Mouse (Mus musculus) stomach, embryonic 15.5 days (tissue): ENCODE measurements around the gene Trim11. TPM values are rescaled to one million over a fixed set of nuclear protein-coding genes. Genes with fewer than 3 reads are reported as not detected.

Experiments used
- ATAC-seq: fragments of 200-750 bp; cut with Nextera tagmentation; 2 replicates; pipeline ENCODE4 v1.8.0; 2017; ENCODE audit warnings: low read depth, moderate number of reproducible peaks, moderate TSS enrichment; ENCODE audit not compliant: insufficient read depth, low FRiP score
- H3K27ac ChIP-seq: fragments of 300-500 bp; sonication (generic); 2 replicates; pipeline ENCODE4 v1.5.1; 2015; ENCODE audit warnings: mild to moderate bottlenecking, inconsistent platforms
- H3K27me3 ChIP-seq: fragments of 300-500 bp; sonication (generic); replicated peaks from 2 replicates; pipeline ENCODE4 v1.6.1; 2015; ENCODE audit warnings: inconsistent platforms
- H3K36me3 ChIP-seq: fragments of 300-500 bp; sonication (generic); 2 replicates; pipeline ENCODE4 v1.6.1; 2015; ENCODE audit warnings: inconsistent platforms
- H3K4me1 ChIP-seq: fragments of 300-500 bp; sonication (generic); 2 replicates; pipeline ENCODE4 v1.6.1; 2015; ENCODE audit warnings: inconsistent platforms
- H3K4me2 ChIP-seq: fragments of 300-500 bp; sonication (generic); 2 replicates; pipeline ENCODE4 v1.6.1; 2015; ENCODE audit warnings: mild to moderate bottlenecking, inconsistent platforms
- H3K4me3 ChIP-seq: fragments of 300-500 bp; sonication (generic); replicated peaks from 2 replicates; pipeline ENCODE4 v1.5.1; 2015; ENCODE audit warnings: inconsistent platforms
- H3K9ac ChIP-seq: fragments of 300-500 bp; sonication (generic); 2 replicates; pipeline ENCODE4 v1.6.1; 2015; ENCODE audit warnings: inconsistent platforms
- H3K9me3 ChIP-seq: fragments of 300-500 bp; sonication (generic); 2 replicates; pipeline ENCODE4 v1.6.1; 2016; ENCODE audit warnings: inconsistent platforms
- WGBS: fragments of 180-500 bp; shearing (Covaris S2); methylation state at CpG from one replicate; pipeline ENCODE4 v1.1.7; 2015; 5-methylcytosine and 5-hydroxymethylcytosine counted together
- polyA plus RNA-seq: library from polyadenylated mRNA; unstranded; fragments of >200 nt; fragmentation: Nextera tagmentation; extraction: Ambion mirVana; gene quantifications from 2 replicates; pipeline ENCODE4 v1.2.1, GENCODE M21; 2015

The Trim11 gene
- polyA plus RNA-seq, 1 experiment from 2014 or later: 17.9 TPM

DNA sequence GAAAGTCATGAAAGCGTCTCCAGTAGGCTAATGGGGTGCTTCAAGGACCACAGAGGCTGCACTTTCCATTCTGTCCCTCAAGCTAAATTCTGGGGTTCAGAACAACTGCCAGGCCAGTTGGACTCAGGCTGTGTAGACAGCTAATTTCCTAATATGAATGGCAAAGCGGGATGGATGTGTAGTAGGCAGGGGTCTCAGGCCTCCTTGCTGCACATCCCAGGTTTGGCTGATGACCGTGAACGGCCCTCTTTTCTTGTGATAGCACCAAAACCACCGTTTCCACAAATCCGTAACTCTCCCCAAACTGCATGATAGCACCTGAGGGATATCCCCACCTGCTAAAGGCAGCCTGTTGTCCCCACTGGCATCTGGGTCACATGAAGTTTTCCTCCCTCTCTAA lies 19.4 kb upstream of the Trim11 start:
- Histone ChIP-seq H3K9me3 (no peaks in the 10 kb centered on the region), H3K4me2 (no peak overlapping the region; the same call in 1 of the 2 replicates), H3K4me1 (peaks cover 25% of the 10 kb centered on the region), H3K4me3 (no peak overlapping the region), H3K27me3 (peaks cover 8% of the 10 kb centered on the region; the same call in 1 of the 2 replicates), H3K36me3 (peaks cover 8% of the 10 kb centered on the region; the same call in 1 of the 2 replicates), H3K9ac (no peak overlapping the region), H3K27ac (no peak overlapping the region)
- 87% methylated on average over 6 of the region's 6 CpGs for WGBS
- no peak for ATAC-seq

DNA sequence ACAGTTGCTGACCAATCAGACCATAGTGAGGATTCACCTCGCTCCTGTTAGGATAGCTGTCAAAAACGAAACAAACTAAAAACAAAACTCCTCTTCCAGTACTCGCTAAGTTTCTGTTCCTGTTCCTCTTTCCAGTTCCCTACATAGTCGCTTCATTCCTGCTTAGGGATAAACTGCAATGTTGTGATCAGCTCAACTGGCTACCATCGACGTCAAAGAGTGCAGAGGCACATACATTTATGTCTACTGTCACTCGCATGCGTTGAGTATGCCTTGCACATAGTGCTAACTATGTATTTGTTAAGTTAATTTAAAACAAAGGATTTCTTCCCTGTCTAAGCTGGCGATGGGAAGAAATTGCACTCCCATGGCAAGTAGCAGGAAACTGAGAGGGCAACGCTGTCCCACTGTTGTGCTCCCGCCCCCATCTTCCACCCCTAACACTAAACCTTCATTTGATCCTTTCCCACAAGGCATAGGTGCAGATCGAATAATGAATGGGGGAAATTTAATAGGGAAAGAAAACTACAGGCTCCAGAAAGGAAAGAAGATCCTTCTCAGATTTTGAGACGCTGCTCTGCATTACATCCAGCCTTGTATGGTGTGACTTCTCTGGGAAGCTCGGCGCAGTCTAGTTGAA lies 18.6 kb upstream of the Trim11 start:
- peak overlapping the region; percentile 73 for H3K4me2 ChIP-seq
- peak overlapping the region; percentile 21; the same call in 1 of the 2 replicates for H3K27ac ChIP-seq
- no peak overlapping the region for H3K9ac ChIP-seq
- H3K4me3 ChIP-seq: peak overlapping the region; percentile 42
- H3K36me3 ChIP-seq: peaks cover 8% of the 10 kb centered on the region; the same call in 1 of the 2 replicates
- WGBS: 32% methylated on average over 15 of the region's 15 CpGs
- peaks cover 24% of the 10 kb centered on the region for H3K4me1 ChIP-seq
- ATAC-seq: no peak
- no peaks in the 10 kb centered on the region for H3K9me3 ChIP-seq
- peaks cover 8% of the 10 kb centered on the region; the same call in 1 of the 2 replicates for H3K27me3 ChIP-seq

- H3K27ac ChIP-seq: peak overlapping the region; percentile 21; the same call in 1 of the 2 replicates
- H3K9me3 ChIP-seq: no peaks in the 10 kb centered on the region
- H3K4me3 ChIP-seq: peak overlapping the region; percentile 42
- H3K27me3 ChIP-seq: peaks cover 8% of the 10 kb centered on the region; the same call in 1 of the 2 replicates
- H3K36me3 ChIP-seq: peaks cover 8% of the 10 kb centered on the region; the same call in 1 of the 2 replicates
- peak; percentile 86 for ATAC-seq
- WGBS: 4% methylated on average over 40 of the region's 40 CpGs
- H3K4me2 ChIP-seq: peak overlapping the region; percentile 73
- peaks cover 24% of the 10 kb centered on the region for H3K4me1 ChIP-seq
- H3K9ac ChIP-seq: no peak overlapping the region; the same call in 1 of the 2 replicates
Observed at GRCm38 (mm10) chr11:58959921-58960465, 17.9 kb upstream of the Trim11 start.

- peaks cover 24% of the 10 kb centered on the region for H3K4me1 ChIP-seq
- H3K4me3 ChIP-seq: no peak overlapping the region
- 58% methylated on average over 50 of the region's 50 CpGs for WGBS
- peaks cover 8% of the 10 kb centered on the region; the same call in 1 of the 2 replicates for H3K36me3 ChIP-seq
- H3K9ac ChIP-seq: no peak overlapping the region
- H3K9me3 ChIP-seq: no peaks in the 10 kb centered on the region
- no peak overlapping the region for H3K27ac ChIP-seq
- ATAC-seq: no peak
- H3K4me2 ChIP-seq: no peak overlapping the region
- peaks cover 8% of the 10 kb centered on the region; the same call in 1 of the 2 replicates for H3K27me3 ChIP-seq
Observed at GRCm38 (mm10) chr11:58961364-58962177, 16.3 kb upstream of the Trim11 start.

DNA sequence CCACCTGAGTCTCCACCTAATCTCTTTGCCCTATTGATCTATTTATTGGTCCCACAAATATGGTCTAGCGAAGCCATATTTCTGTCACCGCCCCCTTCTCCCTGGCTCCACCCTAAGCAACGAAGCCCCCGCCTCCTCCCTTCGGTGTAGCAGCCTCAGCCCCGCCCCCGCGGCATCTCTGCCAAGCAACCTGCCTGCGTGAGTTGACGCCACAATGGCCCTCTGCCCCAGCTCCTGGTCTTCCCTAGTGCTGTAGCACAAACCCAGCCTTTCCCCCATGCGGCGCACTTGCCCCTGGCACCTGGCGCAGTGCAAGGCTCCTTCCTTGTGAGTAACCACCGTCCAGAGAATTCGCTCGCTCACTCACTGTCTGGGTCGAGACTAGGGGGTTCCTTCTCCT lies 14.3 kb upstream of the Trim11 start:
- Histone ChIP-seq H3K27me3 (peaks cover 8% of the 10 kb centered on the region; the same call in 1 of the 2 replicates), H3K36me3 (no peaks in the 10 kb centered on the region), H3K9ac (no peak overlapping the region), H3K4me2 (0 out of 2 replicates have a peak overlapping the region, but pooled peaks have one; percentile 3), H3K4me1 (0 out of 2 replicates have a peak, but pooled peaks cover 11% of the 10 kb centered on the region), H3K9me3 (no peaks in the 10 kb centered on the region), H3K27ac (no peak overlapping the region), H3K4me3 (no peak overlapping the region)
- no peak for ATAC-seq
- 35% methylated on average over 17 of the region's 17 CpGs for WGBS

DNA sequence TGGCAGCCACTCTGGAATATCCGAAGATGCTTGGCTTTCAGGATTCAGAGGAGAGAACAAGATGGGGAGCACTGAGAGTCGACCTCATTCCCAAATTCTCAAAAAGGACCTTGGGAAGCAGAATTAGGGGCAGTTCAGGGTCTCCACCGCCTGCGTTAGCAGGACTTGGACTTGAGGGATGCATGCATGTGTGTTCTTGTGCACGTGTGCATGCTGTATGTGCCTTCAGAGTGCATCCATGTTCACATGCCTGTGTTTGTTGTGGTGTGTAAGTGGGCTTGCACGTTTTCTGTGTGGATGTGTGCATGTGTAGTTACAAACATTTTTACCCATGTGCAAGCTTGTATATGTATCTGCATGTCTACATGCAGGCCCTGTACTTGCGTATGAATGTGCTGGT lies 13.7 kb upstream of the Trim11 start:
- peaks cover 8% of the 10 kb centered on the region; the same call in 1 of the 2 replicates for H3K27me3 ChIP-seq
- H3K9me3 ChIP-seq: no peaks in the 10 kb centered on the region
- H3K36me3 ChIP-seq: no peaks in the 10 kb centered on the region
- H3K27ac ChIP-seq: no peak overlapping the region
- no peak for ATAC-seq
- H3K4me1 ChIP-seq: 0 out of 2 replicates have a peak, but pooled peaks cover 9% of the 10 kb centered on the region
- H3K4me3 ChIP-seq: no peak overlapping the region
- WGBS: 88% methylated on average over 7 of the region's 7 CpGs
- no peak overlapping the region for H3K9ac ChIP-seq
- no peak overlapping the region for H3K4me2 ChIP-seq

- peaks cover 8% of the 10 kb centered on the region; the same call in 1 of the 2 replicates for H3K27me3 ChIP-seq
- no peaks in the 10 kb centered on the region for H3K9me3 ChIP-seq
- 44% methylated on average over 12 of the region's 12 CpGs for WGBS
- no peak overlapping the region for H3K4me3 ChIP-seq
- ATAC-seq: no peak
- H3K4me2 ChIP-seq: no peak overlapping the region
- no peaks in the 10 kb centered on the region for H3K36me3 ChIP-seq
- no peak overlapping the region for H3K9ac ChIP-seq
- H3K4me1 ChIP-seq: 0 out of 2 replicates have a peak, but pooled peaks cover 11% of the 10 kb centered on the region
- no peak overlapping the region for H3K27ac ChIP-seq
Observed at GRCm38 (mm10) chr11:58965001-58965760, 12.7 kb upstream of the Trim11 start.

GRCm38 (mm10) chr11:58967346-58967745 lies 10.5 kb upstream of the Trim11 start:
- ATAC-seq: no peak
- Histone ChIP-seq H3K27me3 (no peaks in the 10 kb centered on the region), H3K4me2 (no peak overlapping the region), H3K9me3 (no peaks in the 10 kb centered on the region), H3K4me3 (no peak overlapping the region), H3K9ac (no peak overlapping the region), H3K27ac (no peak overlapping the region), H3K4me1 (0 out of 2 replicates have a peak, but pooled peaks cover 12% of the 10 kb centered on the region), H3K36me3 (no peaks in the 10 kb centered on the region)
- 95% methylated on average over 1 of the region's 1 CpGs for WGBS

DNA sequence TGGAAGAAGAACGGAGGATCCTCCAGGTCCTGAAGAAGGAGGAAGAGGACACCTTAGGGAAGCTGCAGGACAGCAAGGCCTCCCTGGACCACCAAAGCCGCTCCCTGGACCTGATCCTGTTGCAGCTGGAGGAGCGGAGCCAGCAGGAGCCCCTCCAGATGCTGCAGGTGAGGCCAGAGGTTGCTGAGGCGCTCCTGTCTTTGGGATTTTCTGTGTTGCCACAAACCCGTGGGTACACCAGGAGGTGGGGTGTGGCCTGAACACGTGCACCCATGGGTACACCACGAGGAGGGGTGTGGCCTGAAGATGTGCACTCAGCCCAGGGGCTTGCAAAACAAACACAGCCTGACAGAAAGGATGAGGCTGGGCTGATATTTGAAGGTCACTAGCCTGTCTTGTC lies 9.3 kb upstream of the Trim11 start:
- Histone ChIP-seq H3K4me2 (no peak overlapping the region), H3K36me3 (no peaks in the 10 kb centered on the region), H3K4me1 (0 out of 2 replicates have a peak, but pooled peaks cover 8% of the 10 kb centered on the region), H3K9ac (no peak overlapping the region), H3K9me3 (no peaks in the 10 kb centered on the region), H3K27me3 (no peaks in the 10 kb centered on the region), H3K27ac (no peak overlapping the region), H3K4me3 (no peak overlapping the region)
- no peak for ATAC-seq
- WGBS: 70% methylated on average over 7 of the region's 7 CpGs

- no peak overlapping the region for H3K4me3 ChIP-seq
- no peaks in the 10 kb centered on the region for H3K9me3 ChIP-seq
- no peak overlapping the region for H3K9ac ChIP-seq
- H3K27ac ChIP-seq: no peak overlapping the region
- ATAC-seq: no peak
- no peak overlapping the region for H3K4me2 ChIP-seq
- no peaks in the 10 kb centered on the region for H3K27me3 ChIP-seq
- H3K4me1 ChIP-seq: 0 out of 2 replicates have a peak, but pooled peaks cover 7% of the 10 kb centered on the region
- no peaks in the 10 kb centered on the region for H3K36me3 ChIP-seq
- WGBS: 74% methylated on average over 8 of the region's 8 CpGs
Observed at GRCm38 (mm10) chr11:58969027-58969426, 8.9 kb upstream of the Trim11 start.

- Histone ChIP-seq H3K4me2 (no peak overlapping the region), H3K27ac (no peak overlapping the region)
- WGBS: 57% methylated on average over 6 of the region's 6 CpGs
Observed at GRCm38 (mm10) chr11:58969659-58970058, 8.2 kb upstream of the Trim11 start.

More at GRCm38 (mm10) chr11:58969659-58970058, 8.2 kb upstream of the Trim11 start:
- Histone ChIP-seq H3K27me3 (no peaks in the 10 kb centered on the region), H3K4me1 (0 out of 2 replicates have a peak, but pooled peaks cover 7% of the 10 kb centered on the region), H3K36me3 (no peaks in the 10 kb centered on the region), H3K4me3 (no peak overlapping the region), H3K9ac (no peak overlapping the region), H3K9me3 (no peaks in the 10 kb centered on the region)
- no peak for ATAC-seq
